Mouse (Mus musculus): ENCODE results near the gene Nr2c2. TPM values are rescaled to one million over a fixed set of nuclear protein-coding genes. Genes with fewer than 3 reads are reported as not detected.

Nr2c2 gene
- total RNA-seq, 4 experiments from 2014 or later, result 95.4 to 112 (median 101) TPM

Other genes with a start within 250 kb of the Nr2c2 start
- 10 to 100 TPM; 23.1 to 27.9 (median 24.8) TPM for gene Ccdc174, start 213.3 kb upstream of the Nr2c2 start, total RNA-seq (2022)
- gene 4930590J08Rik, start 188.6 kb upstream of the Nr2c2 start, total RNA-seq (2022), result 1 to 10 TPM; 1.9 to 3.4 (median 2.9) TPM
- 1 to 10 TPM; 4.9 to 6.1 (median 5.6) TPM for gene Fgd5, start 112.5 kb upstream of the Nr2c2 start, total RNA-seq (2022)
- 10 to 100 TPM; 44.6 to 59.2 (median 48.9) TPM for gene Mrps25, start 92.6 kb downstream of the Nr2c2 start, total RNA-seq (2022)
- gene Rbsn, start 123.5 kb downstream of the Nr2c2 start, total RNA-seq (2022), result 10 to 100 TPM; 38.0 to 42.8 (median 40.1) TPM
- 1 to 10 TPM; 2.5 to 8.4 (median 7.8) TPM for gene Trh, start 153.3 kb downstream of the Nr2c2 start, total RNA-seq (2022)

Measured in left cerebral cortex, adult 8-10 months (tissue).